Mouse (Mus musculus): ENCODE data around the gene Nono. TPM values are rescaled to one million over a fixed set of nuclear protein-coding genes. Genes with fewer than 3 reads are reported as not detected.

The Nono gene
- total RNA-seq, 2 experiments from 2014 or later, result 80.4 to 108 TPM

DNA sequence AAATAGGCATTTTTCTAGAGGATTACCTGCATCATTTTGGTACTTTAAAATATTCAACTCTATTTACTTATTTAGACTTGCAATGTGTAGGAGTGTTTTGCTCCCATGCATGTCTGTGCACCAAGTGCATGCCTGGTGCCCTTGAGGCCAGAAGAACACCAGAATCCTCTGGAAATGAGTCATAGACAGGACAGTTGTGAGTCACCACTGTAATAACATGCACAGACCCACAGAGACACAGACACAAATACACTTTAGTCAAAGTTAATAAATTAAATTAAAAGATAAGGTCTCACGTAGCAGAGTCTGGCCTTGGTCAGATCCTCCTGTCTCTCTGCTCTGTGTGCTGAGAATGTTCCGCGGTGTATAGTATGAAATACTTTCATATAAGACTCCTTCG lies 43.1 kb downstream of the Nono start:
- no peak for DNase-seq
- intact Hi-C loops (cut with DNase I), result no loop called here

DNA sequence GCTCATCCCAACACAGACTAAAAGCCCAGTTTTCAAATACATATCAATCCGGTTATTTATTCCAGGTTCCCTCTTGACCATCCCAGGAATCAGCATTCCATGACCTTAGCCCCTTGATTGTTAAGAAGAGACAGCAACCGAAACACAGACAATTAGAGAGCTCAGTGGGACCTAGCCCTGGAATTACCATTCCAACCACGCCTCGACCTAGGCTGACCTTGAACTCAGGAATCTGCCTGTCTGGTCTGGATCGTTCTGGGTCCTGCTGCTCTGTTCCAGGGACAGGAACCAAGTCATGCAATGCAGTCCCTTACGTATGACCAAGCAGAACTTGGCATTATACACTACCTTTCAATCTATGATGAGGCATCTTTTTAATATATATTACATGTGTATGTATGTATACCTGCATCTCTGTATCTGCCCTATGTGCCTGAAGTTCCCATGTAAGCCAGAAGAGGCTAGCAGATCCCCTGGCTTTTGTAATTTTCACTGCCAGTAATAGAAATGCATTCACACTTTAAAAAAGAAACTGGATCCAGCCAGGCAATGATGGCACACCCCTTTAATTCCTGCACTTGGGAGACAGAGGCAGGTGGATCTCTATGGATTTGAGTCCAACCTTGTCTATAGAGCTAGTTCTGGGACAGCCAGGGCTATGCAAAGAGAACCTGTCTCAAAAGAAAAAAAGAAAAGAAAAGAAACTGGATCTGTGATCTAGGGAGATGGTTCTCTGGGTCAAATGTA lies 52.7 kb downstream of the Nono start:
- no peak for DNase-seq
- intact Hi-C loops (cut with DNase I), result no loop called here

DNA sequence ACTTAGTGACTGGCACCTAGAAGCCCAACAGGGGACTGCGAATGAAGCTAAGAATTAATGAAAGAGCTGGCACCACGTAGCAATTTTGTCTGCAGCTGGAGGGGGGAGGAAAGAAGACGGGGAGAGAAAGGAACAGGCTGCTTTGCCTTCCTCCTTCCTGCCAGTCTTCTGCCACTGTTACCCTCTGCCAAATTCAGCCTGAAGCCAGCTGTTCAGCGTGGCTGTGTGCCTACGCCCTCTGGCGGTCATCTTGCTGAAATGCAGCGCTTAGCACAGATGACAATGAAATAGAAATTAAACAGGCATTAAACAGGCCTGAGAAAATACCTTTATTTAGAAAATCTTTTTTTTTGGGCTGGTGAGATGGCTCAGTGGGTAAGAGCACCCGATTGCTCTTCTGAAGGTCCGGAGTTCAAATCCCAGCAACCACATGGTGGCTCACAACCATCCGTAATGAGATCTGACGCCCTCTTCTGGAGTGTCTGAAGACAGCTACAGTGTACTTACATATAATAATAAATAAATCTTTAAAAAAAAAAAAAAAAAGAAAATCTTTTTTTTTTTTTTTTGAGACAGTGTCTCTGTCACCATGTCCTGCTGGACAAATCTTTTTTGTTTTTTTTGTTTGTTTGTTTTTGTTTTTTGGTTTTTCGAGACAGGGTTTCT lies 57.5 kb downstream of the Nono start:
- DNase-seq, result peak; percentile 41 to 62
- intact Hi-C loops (cut with DNase I), result loop anchor here (5.0 kb wide), 1 partner anchor 59 kb away; the partner anchor contains the start of gene Nono

Other genes starting within 250 kb of the Nono start
- 10 to 100 TPM; 38.9 to 42.1 TPM for gene Snx12, start 206.8 kb upstream of the Nono start, total RNA-seq (2021)
- 10 to 100 TPM; 42.3 to 43.2 TPM for gene Foxo4, start 174.8 kb upstream of the Nono start, total RNA-seq (2021)
- gene Gm614, start 165.3 kb upstream of the Nono start, total RNA-seq (2021), result under 1 TPM; 0.32 to 0.38 TPM
- gene Il2rg, start 161.1 kb upstream of the Nono start, total RNA-seq (2021), result 10 to 100 TPM; 11.5 to 19.4 TPM
- gene Gm20489, start 160.3 kb upstream of the Nono start, total RNA-seq (2021), result not detected
- gene Med12, start 155.3 kb upstream of the Nono start, total RNA-seq (2021), result 10 to 100 TPM; 22.5 to 25.8 TPM
- gene Nlgn3, start 130.2 kb upstream of the Nono start, total RNA-seq (2021), result under 1 TPM; 0.51 to 0.69 TPM
- gene Gjb1, start 52.9 kb upstream of the Nono start, total RNA-seq (2021), result not detected
- 10 to 100 TPM; 18.5 to 19.0 TPM for gene Zmym3, start 8.5 kb upstream of the Nono start, total RNA-seq (2021)
- 100 to 1,000 TPM; 204 to 235 TPM for gene Itgb1bp2, start 19.8 kb downstream of the Nono start, total RNA-seq (2021)
- 10 to 100 TPM; 17.5 to 17.6 TPM for gene Taf1, start 103.4 kb downstream of the Nono start, total RNA-seq (2021)
- gene Ogt, start 210.7 kb downstream of the Nono start, total RNA-seq (2021), result 10 to 100 TPM; 80.1 to 89.4 TPM

Data from heart, postnatal 14 days (tissue).